Mouse (Mus musculus) midbrain, embryonic 12.5 days (tissue): Measurements from ENCODE around the gene Galns. TPM values are rescaled to one million over a fixed set of nuclear protein-coding genes. Genes with fewer than 3 reads are reported as not detected.
A peak's percentile ranks its signal among the peaks of the same experiment; 100 is the strongest.

ENCODE experiments used
- ATAC-seq: fragments of 200-750 bp; cut with Nextera tagmentation; 2 replicates; pipeline ENCODE4 v1.8.0; 2017; ENCODE audit warnings: low read depth, moderate TSS enrichment, moderate library complexity; ENCODE audit not compliant: low FRiP score
- H3K27ac ChIP-seq: fragments of 300-500 bp; sonication (generic); replicated peaks from 2 replicates; pipeline ENCODE4 v1.5.1; 2016; ENCODE audit warnings: mild to moderate bottlenecking
- H3K27me3 ChIP-seq: fragments of 300-500 bp; sonication (generic); 2 replicates; pipeline ENCODE4 v1.6.1; 2016; ENCODE audit warnings: mild to moderate bottlenecking
- H3K36me3 ChIP-seq: fragments of 300-500 bp; sonication (generic); 2 replicates; pipeline ENCODE4 v1.6.1; 2016
- H3K4me1 ChIP-seq: fragments of 300-500 bp; sonication (generic); 2 replicates; pipeline ENCODE4 v1.6.1; 2016
- H3K4me2 ChIP-seq: fragments of 300-500 bp; sonication (generic); replicated peaks from 2 replicates; pipeline ENCODE4 v1.6.1; 2016; ENCODE audit warnings: mild to moderate bottlenecking, moderate library complexity
- H3K4me3 ChIP-seq: fragments of 300-500 bp; sonication (generic); 2 replicates; pipeline ENCODE4 v1.5.1; 2016; ENCODE audit warnings: mild to moderate bottlenecking
- H3K9ac ChIP-seq: fragments of 300-500 bp; sonication (generic); replicated peaks from 2 replicates; pipeline ENCODE4 v1.6.1; 2016; ENCODE audit warnings: mild to moderate bottlenecking, moderate library complexity
- H3K9me3 ChIP-seq: fragments of 300-500 bp; sonication (generic); 2 replicates; pipeline ENCODE4 v1.6.1; 2016; ENCODE audit warnings: mild to moderate bottlenecking
- WGBS: fragments of 180-500 bp; shearing (Covaris S2); methylation state at CpG from one replicate; pipeline ENCODE4 v1.1.7; 2016; 5-methylcytosine and 5-hydroxymethylcytosine counted together
- polyA plus RNA-seq: library from polyadenylated mRNA; unstranded; fragments of >200 nt; fragmentation: Nextera tagmentation; extraction: Ambion mirVana; gene quantifications from 2 replicates; pipeline ENCODE4 v1.2.1, GENCODE M21; 2016

Galns gene
- polyA plus RNA-seq = 4.9 and 5.7 TPM in 2 replicates

DNA sequence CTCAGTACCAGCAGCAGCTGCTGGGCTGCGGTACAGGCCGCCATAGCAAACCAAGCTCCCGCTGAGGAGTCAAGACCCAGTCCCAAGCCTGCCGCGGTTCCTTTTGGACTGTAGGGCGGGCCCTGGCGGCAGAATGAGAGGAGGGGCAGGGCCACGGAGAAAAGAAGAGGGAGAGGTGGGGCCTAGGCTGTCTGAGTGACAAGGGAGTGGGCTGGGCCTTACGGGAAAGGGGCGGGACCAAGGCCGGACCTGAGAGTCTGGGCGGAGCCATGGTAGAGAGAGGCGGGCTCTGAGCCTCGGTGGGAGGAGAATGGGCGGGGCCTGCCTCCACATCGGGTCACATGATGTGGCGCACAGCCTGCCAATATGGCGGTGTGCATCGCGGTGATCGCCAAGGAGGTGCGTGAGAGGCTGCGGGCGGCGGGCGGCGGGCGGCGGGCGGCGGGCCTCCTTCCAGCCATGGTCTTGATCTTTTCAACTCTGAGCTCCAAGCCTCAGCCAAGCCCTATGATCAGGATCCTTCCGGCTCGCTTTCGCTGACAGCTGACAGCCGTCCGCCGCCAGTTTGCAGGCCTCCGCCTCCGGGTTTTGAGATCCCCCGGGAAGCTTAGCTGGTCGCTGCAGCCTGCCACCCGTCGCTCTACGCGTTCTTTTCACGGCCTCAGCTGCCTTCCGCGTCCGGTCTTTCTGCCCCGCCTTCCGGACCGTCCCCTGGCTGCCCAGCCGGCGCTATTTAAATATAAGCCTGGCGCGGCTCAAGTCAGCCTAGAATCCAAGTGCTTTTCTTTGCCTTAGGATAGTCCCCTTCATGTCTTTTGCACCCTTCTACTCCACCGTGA lies at the start of gene Galns, which contains the start of gene Trappc2l:
Galns (minus strand) TSS at position 169 of the 839 bp plus-strand sequence.
Trappc2l (plus strand) TSS at position 346 of the 839 bp plus-strand sequence.
- Histone ChIP-seq H3K9me3 (no peaks in the 10 kb centered on the region), H3K4me3 (peak within 1 kb of the TSS; percentile 74), H3K36me3 (0 out of 2 replicates have a peak, but pooled peaks cover 9% of the 10 kb centered on the region), H3K4me2 (peak within 1 kb of the TSS; percentile 88), H3K27ac (peak within 1 kb of the TSS; percentile 90), H3K9ac (peak within 1 kb of the TSS; percentile 68), H3K4me1 (peaks cover 18% of the 10 kb centered on the region), H3K27me3 (no peaks in the 10 kb centered on the region)
- ATAC-seq = peak; percentile 95
- WGBS = under 1% methylated on average over 56 of the region's 57 CpGs

- 76% methylated on average over 2 of the region's 2 CpGs for WGBS
- peaks cover 21% of the 10 kb centered on the region for H3K4me1 ChIP-seq
- no peaks in the 10 kb centered on the region for H3K36me3 ChIP-seq
- H3K9me3 ChIP-seq = no peaks in the 10 kb centered on the region
- ATAC-seq = no peak
- H3K4me2 ChIP-seq = no peak overlapping the region
- no peak overlapping the region for H3K27ac ChIP-seq
- H3K9ac ChIP-seq = no peak overlapping the region
- H3K4me3 ChIP-seq = no peak overlapping the region
- H3K27me3 ChIP-seq = no peaks in the 10 kb centered on the region
Observed at GRCm38 (mm10) chr8:122660022-122660421, 48.8 kb upstream of the Galns start.

GRCm38 (mm10) chr8:122658807-122659160 lies 47.5 kb upstream of the Galns start:
- Histone ChIP-seq H3K36me3 (no peaks in the 10 kb centered on the region), H3K4me3 (no peak overlapping the region), H3K9ac (no peak overlapping the region), H3K9me3 (no peaks in the 10 kb centered on the region), H3K4me1 (peaks cover 17% of the 10 kb centered on the region), H3K27ac (no peak overlapping the region), H3K4me2 (no peak overlapping the region), H3K27me3 (no peaks in the 10 kb centered on the region)
- 79% methylated on average over 9 of the region's 9 CpGs for WGBS
- ATAC-seq = no peak

- peaks cover 13% of the 10 kb centered on the region for H3K4me1 ChIP-seq
- no peak overlapping the region for H3K4me3 ChIP-seq
- no peak overlapping the region for H3K27ac ChIP-seq
- no peak overlapping the region for H3K4me2 ChIP-seq
- no peak for ATAC-seq
- 71% methylated on average over 10 of the region's 10 CpGs for WGBS
- no peaks in the 10 kb centered on the region for H3K36me3 ChIP-seq
- no peak overlapping the region for H3K9ac ChIP-seq
- peaks cover under 1% of the 10 kb centered on the region; the same call in 1 of the 2 replicates for H3K27me3 ChIP-seq
- H3K9me3 ChIP-seq = no peaks in the 10 kb centered on the region
Observed at GRCm38 (mm10) chr8:122658149-122658806, 47.0 kb upstream of the Galns start.

GRCm38 (mm10) chr8:122656056-122656999 lies 45.1 kb upstream of the Galns start:
- Histone ChIP-seq H3K9ac (no peak overlapping the region), H3K27ac (no peak overlapping the region), H3K4me2 (no peak overlapping the region), H3K27me3 (peaks cover 5% of the 10 kb centered on the region; the same call in 1 of the 2 replicates), H3K9me3 (no peaks in the 10 kb centered on the region), H3K36me3 (no peaks in the 10 kb centered on the region), H3K4me1 (peaks cover 21% of the 10 kb centered on the region), H3K4me3 (no peak overlapping the region)
- ATAC-seq = no peak
- WGBS = 89% methylated on average over 13 of the region's 13 CpGs

DNA sequence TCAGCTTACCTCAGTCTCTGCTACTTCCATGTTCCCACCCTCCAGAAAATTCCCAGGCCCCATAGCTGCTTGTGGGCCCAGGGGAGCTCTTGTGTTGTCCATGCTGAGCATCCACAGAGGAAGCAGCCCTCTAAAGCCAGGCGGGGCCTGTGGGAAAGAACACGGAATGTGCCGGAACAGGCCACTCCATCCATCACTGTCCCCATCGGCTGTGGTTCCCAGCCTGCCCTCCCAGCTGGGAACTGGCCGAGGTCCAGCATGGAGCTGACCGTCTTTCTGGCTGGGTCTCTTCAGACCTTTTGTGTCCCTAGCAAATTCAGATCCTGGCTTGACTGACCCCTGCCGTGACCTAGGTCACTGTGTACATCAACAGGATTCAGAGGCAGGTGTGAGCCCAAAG lies 43.5 kb upstream of the Galns start:
- H3K9me3 ChIP-seq = no peaks in the 10 kb centered on the region
- 0 out of 2 replicates have a peak, but pooled peaks cover 2% of the 10 kb centered on the region for H3K36me3 ChIP-seq
- H3K27ac ChIP-seq = no peak overlapping the region
- no peak overlapping the region for H3K9ac ChIP-seq
- peaks cover 7% of the 10 kb centered on the region; the same call in 1 of the 2 replicates for H3K27me3 ChIP-seq
- no peak overlapping the region for H3K4me3 ChIP-seq
- no peak for ATAC-seq
- WGBS = 81% methylated on average over 7 of the region's 7 CpGs
- no peak overlapping the region for H3K4me2 ChIP-seq
- peaks cover 21% of the 10 kb centered on the region for H3K4me1 ChIP-seq

DNA sequence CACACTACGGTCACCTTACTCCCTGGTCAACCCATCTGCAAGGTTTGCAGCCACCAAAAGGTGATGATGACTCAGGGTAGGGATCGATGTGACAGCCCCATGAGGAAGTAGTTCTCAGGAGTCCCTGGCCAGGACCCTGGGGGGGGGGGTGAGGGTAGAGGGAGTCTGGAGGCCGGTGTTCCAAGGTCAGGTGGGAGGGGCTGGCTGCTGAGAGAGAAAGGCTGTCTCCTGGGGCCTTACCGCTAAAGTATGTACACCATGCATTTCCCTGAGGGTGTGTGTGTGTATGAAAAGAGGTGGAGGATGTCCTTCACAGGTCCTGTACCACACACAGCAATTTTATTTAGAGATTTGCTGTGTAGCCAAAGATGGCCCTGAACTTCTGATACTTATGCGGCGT lies 41.4 kb upstream of the Galns start:
- Histone ChIP-seq H3K4me2 (no peak overlapping the region), H3K4me3 (no peak overlapping the region), H3K9ac (no peak overlapping the region), H3K27ac (no peak overlapping the region), H3K36me3 (peaks cover 17% of the 10 kb centered on the region), H3K4me1 (peaks cover 21% of the 10 kb centered on the region), H3K9me3 (no peaks in the 10 kb centered on the region), H3K27me3 (peaks cover 12% of the 10 kb centered on the region; the same call in 1 of the 2 replicates)
- ATAC-seq = no peak
- WGBS = 80% methylated on average over 6 of the region's 6 CpGs

- Histone ChIP-seq H3K4me2 (no peak overlapping the region), H3K27me3 (peaks cover 12% of the 10 kb centered on the region; the same call in 1 of the 2 replicates), H3K36me3 (peaks cover 23% of the 10 kb centered on the region), H3K9me3 (no peaks in the 10 kb centered on the region), H3K4me1 (peaks cover 21% of the 10 kb centered on the region), H3K4me3 (no peak overlapping the region), H3K27ac (0 out of 2 replicates have a peak overlapping the region, but pooled peaks have one; percentile 15), H3K9ac (no peak overlapping the region)
- WGBS = 69% methylated on average over 16 of the region's 16 CpGs
- ATAC-seq = peak; percentile 30; the same call in 1 of the 2 replicates
Observed at GRCm38 (mm10) chr8:122651326-122651921, 40.2 kb upstream of the Galns start.

DNA sequence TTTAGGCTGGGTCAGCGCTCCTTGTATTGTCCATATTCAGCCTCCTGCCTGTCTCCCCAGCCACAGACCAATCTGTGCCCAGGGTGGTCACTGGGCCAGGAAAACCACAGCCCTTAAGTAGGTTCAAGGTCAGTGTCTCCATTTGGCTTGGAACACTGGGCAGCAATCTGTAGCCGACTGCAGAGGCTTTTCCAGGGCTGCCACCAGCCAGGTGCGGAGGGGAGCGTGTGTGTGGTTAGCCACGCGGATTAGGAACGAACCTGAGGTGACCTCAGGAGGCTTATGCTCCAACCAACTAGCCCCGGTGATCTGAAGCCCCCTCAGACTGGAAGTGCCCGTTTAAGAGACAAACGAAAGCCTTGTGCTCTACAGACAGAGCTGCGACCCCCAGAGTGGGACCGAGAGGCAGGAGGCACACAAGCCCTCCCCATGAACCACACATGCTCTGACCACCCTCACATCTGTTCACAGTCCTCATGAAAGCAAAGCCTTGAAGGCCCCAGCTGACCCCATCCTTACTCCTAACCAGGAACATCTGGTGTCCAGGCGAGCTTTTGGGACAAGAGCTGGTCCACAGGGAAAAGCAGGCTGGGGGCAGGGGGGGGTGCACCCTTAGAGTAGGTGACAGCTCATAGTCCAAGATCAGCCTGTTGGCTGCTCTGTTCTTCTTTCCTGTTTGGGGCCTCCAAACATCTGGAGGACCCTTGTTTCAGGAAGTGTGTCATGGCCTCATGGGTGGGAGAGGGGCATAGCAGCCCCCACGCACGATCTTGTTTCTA lies 37.1 kb upstream of the Galns start:
- WGBS = 71% methylated on average over 15 of the region's 15 CpGs
- Histone ChIP-seq H3K27ac (no peak overlapping the region), H3K9ac (no peak overlapping the region), H3K4me1 (peaks cover 21% of the 10 kb centered on the region), H3K4me2 (no peak overlapping the region), H3K27me3 (peaks cover 12% of the 10 kb centered on the region; the same call in 1 of the 2 replicates), H3K9me3 (no peaks in the 10 kb centered on the region), H3K4me3 (no peak overlapping the region), H3K36me3 (peaks cover 24% of the 10 kb centered on the region)
- ATAC-seq = no peak

DNA sequence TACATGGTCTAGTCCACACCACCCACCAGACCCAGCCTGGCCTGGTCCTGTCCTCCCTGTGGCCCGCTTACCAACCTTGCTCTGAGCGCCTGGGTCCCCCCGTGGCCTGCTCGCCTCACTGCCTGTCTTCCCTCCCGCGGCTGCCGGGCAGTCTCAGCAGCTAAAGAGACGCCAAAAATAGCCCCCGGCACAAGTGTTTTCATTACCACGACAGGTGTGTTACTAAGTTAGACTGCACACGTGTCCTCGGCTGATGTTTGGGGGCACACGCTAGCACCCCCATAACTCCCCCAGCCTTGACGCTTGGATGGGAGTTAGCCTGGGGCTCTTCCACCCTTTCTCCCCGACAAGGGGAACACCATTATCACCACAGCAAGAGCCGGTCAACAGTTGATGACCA lies 35.1 kb upstream of the Galns start:
- 97% methylated on average over 16 of the region's 16 CpGs for WGBS
- Histone ChIP-seq H3K4me2 (no peak overlapping the region), H3K36me3 (peaks cover 31% of the 10 kb centered on the region), H3K27me3 (peaks cover 6% of the 10 kb centered on the region; the same call in 1 of the 2 replicates), H3K9me3 (no peaks in the 10 kb centered on the region), H3K27ac (no peak overlapping the region), H3K4me1 (peaks cover 7% of the 10 kb centered on the region), H3K9ac (no peak overlapping the region), H3K4me3 (no peak overlapping the region)
- ATAC-seq = no peak
